Mouse (Mus musculus) spleen, adult 12 weeks (tissue): ENCODE measurements around the gene Atg4a-ps.

Source experiments
- DNase-seq: peaks from one replicate; pipeline ENCODE4 v3.0.0; 2022; ENCODE audit warnings: low spot score

Gene Atg4a-ps

GRCm38 (mm10) chr3:103627661-103628060, 18.2 kb downstream of the Atg4a-ps start:
- no peak for DNase-seq

GRCm38 (mm10) chr3:103626481-103626880, 19.4 kb downstream of the Atg4a-ps start:
- DNase-seq = no peak

- DNase-seq = no peak
Observed at GRCm38 (mm10) chr3:103625169-103625568, 20.7 kb downstream of the Atg4a-ps start.

- no peak for DNase-seq
Observed at GRCm38 (mm10) chr3:103624591-103625051, 21.2 kb downstream of the Atg4a-ps start.

GRCm38 (mm10) chr3:103623893-103624470, 21.9 kb downstream of the Atg4a-ps start:
- DNase-seq = no peak

- no peak for DNase-seq
Observed at GRCm38 (mm10) chr3:103620101-103620500, 25.8 kb downstream of the Atg4a-ps start.

- DNase-seq = no peak
Observed at GRCm38 (mm10) chr3:103616981-103617380, 28.9 kb downstream of the Atg4a-ps start.

- DNase-seq = no peak
Observed at GRCm38 (mm10) chr3:103615621-103616020, 30.2 kb downstream of the Atg4a-ps start.

GRCm38 (mm10) chr3:103612636-103613355, 33.1 kb downstream of the Atg4a-ps start:
- no peak for DNase-seq

GRCm38 (mm10) chr3:103610231-103610630, 35.6 kb downstream of the Atg4a-ps start:
- DNase-seq = no peak

GRCm38 (mm10) chr3:103606660-103607595, 38.9 kb downstream of the Atg4a-ps start:
- DNase-seq = no peak

- no peak for DNase-seq
Observed at GRCm38 (mm10) chr3:103606045-103606597, 39.7 kb downstream of the Atg4a-ps start.

GRCm38 (mm10) chr3:103601561-103601960, 44.3 kb downstream of the Atg4a-ps start:
- no peak for DNase-seq

GRCm38 (mm10) chr3:103601011-103601410, 44.9 kb downstream of the Atg4a-ps start:
- no peak for DNase-seq

GRCm38 (mm10) chr3:103597586-103597985, 48.3 kb downstream of the Atg4a-ps start:
- no peak for DNase-seq

- DNase-seq = no peak
Observed at GRCm38 (mm10) chr3:103595271-103595810, 50.5 kb downstream of the Atg4a-ps start.
